Mouse (Mus musculus): ENCODE results near the gene Crybb3.
A peak's percentile ranks its signal among the peaks of the same experiment; 100 is the strongest.

Crybb3 gene

DNA sequence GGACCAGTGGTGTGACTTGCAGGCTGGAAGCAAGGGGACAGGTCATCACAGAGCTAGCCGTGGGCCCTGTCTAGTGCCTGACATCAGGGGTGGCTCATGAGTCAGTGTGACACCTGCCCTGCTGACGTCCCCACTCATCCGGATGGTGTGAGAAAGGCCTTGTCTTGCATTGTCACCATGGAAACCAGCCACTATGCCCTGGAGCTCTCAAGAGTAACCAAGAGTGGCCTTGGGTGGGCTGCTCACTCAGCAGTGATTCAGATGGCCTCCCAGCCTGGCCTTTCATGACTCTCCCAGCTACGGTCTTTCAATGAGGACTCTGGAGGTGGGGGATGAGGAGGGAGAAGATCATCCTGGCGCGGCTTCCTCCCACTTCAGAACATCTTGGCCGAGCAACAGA lies 21.1 kb upstream of the Crybb3 start:
- no peak for DNase-seq (ENCODE audit: low spot score)

DNA sequence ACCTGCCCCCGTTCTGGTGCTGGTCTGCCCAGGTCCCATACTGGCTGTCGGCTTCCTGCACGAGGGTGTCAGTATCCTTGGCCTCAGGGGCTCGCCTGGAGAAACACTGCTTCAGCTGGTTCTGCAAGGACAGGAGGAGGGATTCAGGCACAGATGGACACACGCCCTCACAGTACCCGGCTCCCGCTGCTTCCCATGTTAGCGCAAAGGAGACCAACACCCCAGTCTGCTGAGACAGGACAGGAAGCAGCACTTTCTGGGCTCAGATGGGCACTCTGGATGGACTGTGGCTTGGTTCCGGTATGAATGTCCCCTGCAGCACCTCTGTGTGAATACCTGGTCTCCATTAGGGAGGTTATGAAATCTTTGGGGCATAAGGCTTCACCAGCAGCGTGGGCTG lies 20.1 kb upstream of the Crybb3 start:
- DNase-seq (ENCODE audit: low spot score): no peak

DNA sequence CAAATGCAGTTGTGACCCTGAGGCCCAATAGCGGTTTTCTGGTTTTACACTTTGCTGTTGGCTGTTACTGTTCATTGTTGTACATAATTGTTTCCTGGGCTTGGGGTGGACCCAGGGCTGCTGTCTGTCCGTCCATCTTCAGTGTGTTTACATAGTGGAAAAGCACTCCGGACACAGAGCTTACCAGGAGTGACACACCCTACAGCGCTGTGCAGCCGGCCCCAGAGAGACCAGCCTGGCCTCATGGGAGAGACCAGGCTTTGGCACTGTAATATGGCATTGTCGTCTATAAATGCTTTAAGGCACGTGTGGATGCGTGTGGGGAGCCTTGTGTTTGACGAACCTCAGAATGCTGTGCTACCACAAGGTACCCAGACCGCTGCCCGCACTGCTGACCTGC lies 19.0 kb upstream of the Crybb3 start:
- DNase-seq (ENCODE audit: low spot score): no peak

DNA sequence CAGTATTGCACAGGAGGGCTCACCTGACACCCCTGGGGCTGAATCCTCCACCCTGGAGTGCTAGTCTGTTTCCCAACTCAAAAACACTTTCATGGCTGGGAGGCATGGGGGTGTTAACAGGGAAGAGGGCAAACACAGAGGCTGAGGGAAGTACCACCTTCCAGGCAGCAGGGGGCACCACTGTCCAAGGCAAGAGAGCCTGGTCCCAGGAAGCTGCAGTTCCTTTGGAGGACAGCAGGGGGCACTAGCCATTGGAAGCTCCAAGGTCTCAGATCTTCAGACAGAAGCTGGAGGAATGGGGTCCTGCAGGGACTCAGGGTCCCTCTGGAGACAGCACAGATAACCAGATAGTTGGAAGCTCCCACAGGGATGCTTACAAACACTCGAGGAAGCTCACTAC lies 18.2 kb upstream of the Crybb3 start:
- DNase-seq (ENCODE audit: low spot score): peak; percentile 97

DNA sequence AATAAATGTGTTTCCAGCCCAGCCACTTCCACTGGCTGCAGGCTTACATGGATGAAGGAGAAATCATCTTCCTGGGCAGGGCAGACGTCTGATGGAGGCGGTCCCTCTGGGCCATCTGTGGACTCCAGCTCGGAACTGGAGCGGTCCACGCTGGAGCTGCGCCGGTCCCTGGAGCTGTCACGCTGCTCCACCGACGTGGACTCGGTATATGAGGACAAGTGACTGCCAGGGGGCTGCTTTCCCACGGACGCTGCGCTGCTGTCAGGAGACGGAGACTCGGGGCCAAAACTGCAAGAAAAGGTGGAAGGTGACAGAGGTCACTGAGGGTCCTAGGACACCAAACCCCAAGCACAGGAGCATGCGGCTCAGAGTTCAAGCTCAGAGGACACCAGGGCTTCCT lies 16.2 kb upstream of the Crybb3 start:
- DNase-seq (ENCODE audit: low spot score): no peak

DNA sequence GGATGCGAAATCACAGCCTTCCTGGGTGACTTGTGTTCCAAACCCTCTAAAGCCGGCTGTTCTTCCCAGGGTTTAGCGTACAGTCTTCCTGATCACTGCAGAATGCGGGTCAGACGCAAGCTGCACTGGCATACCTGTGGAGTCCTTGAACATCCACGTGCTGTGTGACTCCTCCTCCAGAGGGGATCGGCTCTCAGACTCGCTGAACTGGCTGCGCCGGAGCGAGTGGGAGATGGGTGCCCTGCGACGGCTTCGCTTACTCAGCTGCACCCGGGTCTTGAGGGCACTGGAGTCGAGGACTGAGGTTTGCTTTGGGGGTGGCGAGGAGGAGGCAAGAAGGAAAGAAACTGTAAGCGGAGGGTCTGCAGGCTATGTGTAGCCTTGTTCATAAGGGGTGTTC lies 14.1 kb upstream of the Crybb3 start:
- no peak for DNase-seq (ENCODE audit: low spot score)

DNA sequence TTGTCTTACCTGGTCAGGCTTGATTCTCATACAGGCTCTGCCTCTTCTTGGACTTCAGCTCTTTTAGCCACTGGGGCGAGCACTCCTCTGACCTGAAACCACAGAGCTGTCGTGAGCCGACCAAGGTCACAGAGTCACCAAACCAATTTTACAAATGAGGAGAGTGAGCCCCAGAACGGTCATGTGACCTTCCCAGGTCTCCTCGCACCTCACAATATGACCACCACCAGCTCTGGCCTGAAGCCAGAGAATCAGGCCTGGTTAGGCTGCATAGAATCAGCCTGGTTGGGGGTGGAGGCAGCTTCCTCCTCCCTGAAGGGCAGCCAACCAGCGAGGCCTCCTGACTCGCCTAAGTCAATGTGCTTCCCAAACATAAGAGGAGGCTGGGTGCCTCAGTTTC lies 11.0 kb upstream of the Crybb3 start:
- no peak for DNase-seq (ENCODE audit: low spot score)

DNA sequence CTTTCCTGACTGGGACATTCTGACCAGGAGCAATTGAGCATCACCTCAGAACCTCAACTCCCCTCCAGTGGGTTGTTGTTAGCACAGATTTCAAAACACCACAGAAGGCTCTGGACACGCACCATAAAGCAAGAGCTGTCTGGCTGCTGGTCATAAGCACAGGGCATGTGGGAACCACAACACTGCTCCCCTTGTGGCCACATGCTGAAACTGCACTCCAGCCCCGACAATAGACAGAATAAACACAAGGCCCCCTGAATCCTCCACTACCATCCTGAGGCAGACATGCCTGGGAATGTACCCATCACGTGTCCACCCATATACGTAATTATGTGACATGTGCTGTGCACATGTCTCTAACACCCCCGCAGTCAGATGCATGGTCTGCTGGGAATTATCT lies 9.8 kb upstream of the Crybb3 start:
- peak; percentile 75 for DNase-seq (ENCODE audit: low spot score)

DNA sequence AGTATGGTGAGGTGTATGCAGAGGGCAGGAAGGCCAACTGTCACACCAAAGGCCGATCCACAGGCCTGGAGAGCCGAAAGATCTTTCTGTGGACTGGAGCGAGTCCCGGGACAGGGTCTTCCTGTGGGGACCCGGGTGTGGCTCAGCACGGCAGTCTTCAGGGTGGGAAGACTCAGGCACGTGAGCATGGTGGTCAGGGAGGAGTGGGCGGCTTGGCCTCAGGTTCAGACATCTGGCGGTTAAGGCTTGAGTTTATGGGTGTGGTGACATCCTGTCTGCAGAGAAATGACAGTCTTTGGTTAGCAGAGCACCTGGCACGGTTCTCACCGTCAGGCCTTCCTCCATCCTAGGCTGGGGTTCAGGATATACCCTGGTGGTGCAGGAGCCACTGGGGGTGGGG lies 9.4 kb upstream of the Crybb3 start:
- DNase-seq (ENCODE audit: low spot score): no peak

DNA sequence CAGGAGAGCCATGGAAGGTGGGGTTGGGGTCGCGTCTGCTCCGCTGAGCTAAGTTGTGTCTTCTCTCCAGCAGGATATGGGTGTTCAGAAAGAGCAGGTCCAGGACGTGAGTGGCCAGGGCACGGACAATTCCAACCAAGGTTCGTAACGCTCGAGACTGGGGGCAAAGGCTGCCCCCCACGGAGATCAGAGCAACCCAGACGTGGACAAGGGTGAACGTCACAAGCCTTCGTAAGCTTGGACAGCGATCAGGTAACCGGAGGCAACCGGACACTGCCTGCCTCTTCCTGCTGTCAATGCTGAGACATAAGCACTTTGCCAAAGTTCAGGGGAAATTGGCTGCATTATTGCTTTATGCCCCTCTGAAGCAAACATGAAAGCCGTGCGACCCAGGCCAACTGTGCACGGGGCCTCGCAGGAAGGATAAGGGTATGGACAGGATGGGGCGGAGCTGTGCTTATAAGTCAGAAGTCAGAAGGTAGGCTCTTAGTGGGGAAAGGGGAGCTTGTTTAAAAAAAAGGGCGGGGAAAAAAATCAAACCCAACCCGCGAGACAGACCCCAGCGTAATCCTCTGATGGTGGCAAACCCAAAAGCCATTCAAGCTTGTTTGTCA lies 8.8 kb upstream of the Crybb3 start:
- no peak for DNase-seq (ENCODE audit: low spot score)

DNA sequence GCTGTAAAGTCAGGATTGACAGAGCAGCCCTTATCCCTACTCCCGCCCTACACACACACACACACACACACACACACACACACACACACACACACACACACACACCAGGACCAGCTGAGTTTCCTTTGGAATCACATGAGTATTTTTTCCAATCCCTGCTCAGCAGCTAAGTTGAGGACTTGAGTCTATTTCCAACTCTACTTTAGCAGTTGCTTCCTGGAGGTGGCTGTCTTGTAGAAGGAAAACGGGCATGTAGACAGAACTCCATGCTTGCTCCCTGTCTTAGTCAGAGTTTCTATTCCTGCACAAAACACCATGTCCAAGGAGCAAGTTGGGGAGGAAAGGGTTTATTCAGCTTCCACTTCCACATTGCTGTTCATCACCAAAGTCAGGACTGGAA lies 6.1 kb upstream of the Crybb3 start:
- DNase-seq (ENCODE audit: low spot score): no peak

DNA sequence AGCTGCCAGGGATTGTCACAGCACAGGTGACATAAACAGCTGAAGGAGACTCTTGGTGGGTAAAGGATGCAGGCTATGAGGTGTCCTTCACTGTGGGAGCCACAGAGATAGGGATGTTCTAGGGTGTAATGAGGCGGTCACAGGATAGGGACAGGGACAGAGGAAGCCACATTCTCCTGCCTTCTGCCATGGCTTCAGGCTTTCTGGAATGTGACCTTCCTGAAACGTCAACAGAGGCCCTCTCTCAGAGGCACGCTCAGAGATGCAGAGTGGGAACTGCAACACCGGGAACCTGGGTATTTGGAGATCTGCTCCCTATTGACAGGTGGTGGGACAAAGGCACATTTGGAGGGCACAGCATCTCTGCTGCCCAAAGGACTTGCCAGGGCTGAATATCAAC lies 5.6 kb upstream of the Crybb3 start:
- no peak for DNase-seq (ENCODE audit: low spot score)

DNA sequence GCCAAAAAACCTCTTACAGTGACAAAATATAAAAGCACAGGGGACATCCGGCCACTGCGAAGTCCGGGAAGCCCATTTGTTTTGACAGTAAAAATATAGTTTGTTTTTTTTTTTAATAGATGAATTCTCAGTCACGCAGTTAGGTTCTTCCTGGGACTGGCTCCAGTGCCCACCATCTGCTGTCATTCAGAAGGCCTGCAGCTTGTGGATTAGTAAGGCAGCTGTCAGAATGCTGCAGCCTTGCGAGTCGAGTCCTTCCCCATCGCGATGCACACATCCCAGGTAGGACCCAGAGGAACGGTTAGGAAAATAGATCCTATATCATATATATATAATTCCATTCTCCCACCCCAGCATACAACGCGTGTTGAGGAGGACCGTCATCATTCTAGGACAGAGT lies 5.1 kb upstream of the Crybb3 start:
- DNase-seq (ENCODE audit: low spot score): no peak

DNA sequence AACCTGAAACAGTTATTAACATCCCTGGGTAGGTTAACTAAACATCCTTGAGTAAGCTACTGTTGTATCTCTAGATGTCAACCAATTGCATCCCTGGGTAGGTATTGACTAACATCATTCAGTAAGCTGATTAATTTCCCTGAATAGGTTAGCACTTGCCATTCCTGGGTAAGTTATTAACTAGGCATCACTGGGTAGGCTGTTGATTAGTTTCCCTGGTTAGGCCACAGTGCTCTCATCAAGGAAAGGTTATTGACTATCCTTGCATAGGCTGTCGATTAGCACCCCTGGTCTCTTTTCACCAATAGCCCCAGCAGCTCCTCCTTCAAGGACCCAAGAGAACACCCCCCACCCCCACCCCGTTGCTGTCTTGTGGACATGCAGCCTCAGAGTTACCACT lies 4.5 kb upstream of the Crybb3 start:
- no peak for DNase-seq (ENCODE audit: low spot score)

DNA sequence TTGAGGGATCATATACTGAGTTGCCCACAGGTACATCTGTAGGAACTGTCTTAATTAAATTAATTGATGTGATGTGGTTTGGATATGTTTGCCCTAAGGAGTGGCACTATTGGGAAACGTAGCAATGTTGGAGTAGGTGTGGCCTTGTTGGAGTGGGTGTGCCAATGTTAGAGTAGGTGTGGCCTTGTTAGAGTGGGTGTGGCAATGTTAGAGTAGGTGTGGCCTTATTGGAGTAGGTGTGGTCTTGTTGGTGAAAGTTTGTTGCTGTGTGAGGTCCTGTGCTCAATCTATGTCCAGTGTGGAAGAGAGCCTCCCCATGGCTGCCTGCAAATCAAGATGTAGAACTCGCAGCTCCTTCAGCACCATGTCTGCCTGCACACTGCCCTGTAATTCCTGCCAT lies 2.9 kb upstream of the Crybb3 start:
- no peak for DNase-seq (ENCODE audit: low spot score)

DNA sequence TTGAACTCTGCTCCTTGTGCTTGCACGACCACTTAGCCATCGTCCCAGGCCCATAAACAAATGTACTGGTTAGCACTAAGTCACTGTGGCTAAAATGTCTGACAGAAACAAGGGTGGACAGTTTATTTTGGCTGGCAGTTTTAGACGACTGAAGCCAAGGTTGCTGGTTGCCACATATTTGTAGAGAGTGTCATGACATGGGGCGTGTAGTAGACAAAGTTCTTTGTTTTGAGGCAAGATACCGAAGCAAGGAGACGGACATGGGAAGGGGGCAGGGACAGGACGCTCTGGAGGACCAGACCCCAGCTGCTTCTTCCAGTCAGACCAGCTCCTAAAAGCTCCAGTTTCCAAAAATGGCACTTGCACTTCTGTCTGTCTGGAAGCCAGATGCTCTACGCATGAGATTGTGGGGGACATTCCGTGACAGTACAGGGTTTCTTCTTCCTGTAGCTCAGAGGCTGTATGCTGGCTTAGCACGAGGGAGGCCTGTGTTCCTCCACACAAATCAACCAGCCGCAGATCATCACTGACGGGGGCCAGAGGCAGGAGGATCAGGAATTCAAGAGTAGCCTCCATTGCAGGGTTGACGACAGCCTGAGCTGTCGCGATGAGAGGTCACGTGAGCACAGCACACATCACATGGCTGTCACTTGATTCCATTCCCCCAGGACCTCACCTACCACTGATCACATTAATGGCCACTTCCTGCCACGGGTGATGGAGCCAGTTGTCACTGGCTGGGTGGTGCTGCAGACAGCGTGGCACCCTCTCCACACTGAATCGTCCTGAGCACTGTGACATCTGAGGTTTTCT lies 1.2 kb upstream of the Crybb3 start:
- no peak for DNase-seq (ENCODE audit: low spot score)

DNA sequence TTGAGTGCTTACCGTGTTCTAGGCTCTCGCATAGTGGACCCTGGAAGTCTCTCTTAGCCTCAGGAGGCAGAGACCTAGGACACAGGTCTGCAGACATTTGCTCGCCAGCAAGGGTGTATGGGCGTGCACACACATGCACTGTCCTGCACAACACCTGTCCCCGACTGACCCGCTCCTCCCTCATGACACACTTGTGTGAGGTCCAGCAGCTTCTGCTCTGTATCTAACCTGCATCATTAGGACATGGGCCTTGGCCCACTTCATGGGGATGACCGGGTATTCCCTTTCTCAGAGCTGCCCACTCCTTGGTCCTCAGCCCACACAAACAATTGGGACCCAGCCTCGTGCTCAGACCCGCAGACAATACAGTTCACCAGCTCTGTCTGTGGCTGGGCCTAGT lies 364 bp downstream of the Crybb3 start:
- no peak for DNase-seq (ENCODE audit: low spot score)

DNA sequence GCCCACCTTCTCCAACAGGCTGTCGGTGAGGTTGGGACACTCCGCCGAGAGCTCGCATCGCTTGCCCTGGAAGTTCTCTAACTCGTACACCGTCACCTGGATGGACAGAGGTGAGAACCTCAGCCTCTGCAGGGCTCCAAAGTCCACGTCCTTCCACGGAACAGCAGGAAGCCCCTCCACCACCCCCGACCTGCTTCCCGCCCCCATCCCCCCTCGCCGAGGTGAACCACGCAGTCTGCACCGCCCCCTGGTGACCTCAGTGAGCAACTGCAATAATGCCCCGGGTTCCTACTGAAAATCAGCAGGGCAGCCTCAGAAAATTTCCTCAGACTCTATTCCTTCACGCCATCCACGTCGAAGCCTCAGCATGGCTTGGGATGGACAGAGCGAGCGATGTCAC lies 1.6 kb downstream of the Crybb3 start:
- peak; percentile 78 for DNase-seq (ENCODE audit: low spot score)

DNA sequence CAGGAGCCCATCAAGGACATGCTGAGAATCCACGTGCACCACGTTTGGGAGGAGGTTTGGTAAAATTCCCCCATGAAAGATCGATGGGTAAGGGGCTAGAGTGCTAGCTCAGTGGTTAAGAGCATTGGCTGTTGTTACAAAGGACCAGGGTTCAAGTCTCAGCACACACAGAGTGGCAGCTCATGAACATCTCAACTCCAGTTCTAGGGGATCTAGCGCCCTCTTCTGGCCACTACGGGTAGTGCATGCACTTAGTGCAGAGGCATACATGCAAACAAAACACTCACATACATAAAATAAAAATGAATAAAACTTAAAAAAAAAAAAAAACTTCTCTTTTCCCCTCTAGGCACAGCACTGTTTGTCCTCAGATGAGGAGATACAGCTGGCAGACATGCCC lies 2.7 kb downstream of the Crybb3 start:
- DNase-seq (ENCODE audit: low spot score): no peak

DNA sequence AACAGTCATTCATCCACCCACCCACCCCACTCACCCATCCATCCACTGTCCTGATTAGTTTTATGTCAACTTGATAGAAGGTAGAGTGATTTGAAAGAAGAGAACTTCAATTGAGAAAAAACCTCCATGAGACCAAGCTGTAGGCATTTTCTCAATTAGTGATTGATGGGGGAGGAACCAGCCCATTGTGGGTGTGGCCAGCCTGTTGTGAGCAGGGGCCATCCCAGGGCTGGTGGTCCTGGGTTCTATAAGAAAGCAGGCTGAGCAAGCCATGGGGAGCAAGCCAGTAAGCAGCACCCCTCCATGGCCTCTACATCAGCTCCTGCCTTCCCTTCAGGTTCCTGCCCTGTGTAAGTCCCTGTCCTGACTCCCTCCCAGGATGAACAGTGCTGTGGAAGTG lies 11.4 kb downstream of the Crybb3 start, which contains the start of gene Crybb2:
Crybb2 (minus strand) TSS at position 101 of the 400 bp plus-strand sequence.
- no peak for DNase-seq (ENCODE audit: low spot score)

DNA sequence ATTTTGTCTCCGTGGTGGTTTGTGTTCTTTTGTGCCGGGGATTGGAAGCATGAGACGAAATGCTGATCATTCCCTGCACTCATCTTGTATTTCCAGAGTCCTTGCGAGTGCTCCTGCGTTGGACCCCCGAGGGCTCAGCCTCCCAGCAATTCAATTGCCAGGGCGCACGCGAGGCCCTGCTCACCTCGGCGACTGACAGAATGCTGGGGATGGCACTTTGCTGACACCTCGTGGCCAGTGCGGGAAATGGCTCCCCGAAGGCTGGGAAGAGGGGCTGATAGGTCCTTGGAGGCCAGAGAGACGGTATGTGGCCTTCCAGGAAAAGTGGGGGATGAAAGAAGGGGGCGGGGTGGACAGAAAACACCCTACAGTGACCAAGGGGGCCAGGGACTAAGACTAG lies 27.1 kb downstream of the Crybb3 start:
- DNase-seq (ENCODE audit: low spot score): peak; percentile 88

DNA sequence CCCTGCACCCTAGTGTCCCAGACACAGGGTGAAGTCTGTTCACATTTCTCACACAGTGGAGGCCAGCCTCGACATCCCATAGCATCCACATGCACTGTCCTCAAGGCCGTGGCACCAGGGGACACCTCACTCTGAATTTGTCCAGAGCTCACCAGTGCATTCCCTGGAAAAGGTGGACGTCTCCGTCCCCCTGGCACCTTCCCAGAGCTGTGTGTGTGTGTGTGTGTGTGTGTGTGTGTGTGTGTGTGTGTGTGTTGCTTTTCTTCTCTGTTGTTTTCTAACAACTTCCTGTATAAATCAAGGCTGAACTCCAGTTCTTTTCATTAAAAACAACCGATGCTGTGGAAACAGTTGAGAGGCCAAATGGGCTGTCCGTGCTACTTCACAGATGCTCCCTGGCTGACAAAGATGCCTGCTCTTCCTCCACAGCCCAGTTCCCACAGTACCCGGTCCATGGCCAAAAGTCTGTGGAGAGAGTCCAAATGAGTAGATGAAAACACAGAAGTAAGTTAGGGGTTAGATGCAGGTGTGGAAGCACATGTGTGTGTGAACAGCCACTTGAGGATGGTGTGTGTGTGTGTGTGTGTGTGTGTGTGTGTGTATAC lies 30.7 kb downstream of the Crybb3 start:
- DNase-seq (ENCODE audit: low spot score): no peak

DNA sequence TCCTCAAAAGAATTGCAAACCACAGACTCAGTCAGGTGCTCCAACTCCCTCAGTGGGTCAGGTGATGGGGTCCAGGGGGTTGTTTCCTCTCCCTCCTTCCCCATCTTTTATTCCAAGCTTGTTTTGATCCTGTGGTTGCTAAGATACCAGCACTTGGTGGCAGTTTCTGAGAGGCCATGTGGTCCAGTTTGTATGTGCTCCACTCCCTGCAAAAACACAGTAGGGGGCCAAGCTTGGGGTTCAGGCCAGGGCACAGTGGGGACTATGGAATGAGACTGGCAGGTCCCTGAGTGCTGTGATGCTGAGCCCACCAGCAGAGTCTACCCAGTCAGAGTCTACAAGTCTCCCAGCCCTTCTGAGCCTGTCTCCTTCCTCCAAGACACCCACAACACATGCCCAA lies 31.5 kb downstream of the Crybb3 start:
- no peak for DNase-seq (ENCODE audit: low spot score)

Measured in testis, postnatal 10 days (tissue).